Mouse (Mus musculus) megakaryocyte, embryonic 14.5 days (primary cell): ENCODE measurements around the gene Kif21a.

ENCODE experiments used
- FLI1 ChIP-seq: IDR thresholded peaks from 2 replicates; pipeline ENCODE4 v1.6.1; 2012; ENCODE audit warnings: low read length, inconsistent platforms, mixed read lengths
- GATA1 ChIP-seq: IDR thresholded peaks from 3 replicates; pipeline ENCODE4 v1.6.1; 2012; ENCODE audit warnings: mixed read lengths, low read length, inconsistent platforms, borderline replicate concordance

GRCm38 (mm10) chr15:90992388-90992787 lies 57.4 kb downstream of the Kif21a start:
- no peak for TF ChIP-seq GATA1
- TF ChIP-seq FLI1: no peak
